Mouse (Mus musculus) hindbrain, embryonic 16.5 days (tissue): ENCODE measurements around the gene Gramd1b. TPM values are rescaled to one million over a fixed set of nuclear protein-coding genes. Genes with fewer than 3 reads are reported as not detected.
A peak's percentile ranks its signal among the peaks of the same experiment; 100 is the strongest.

ENCODE experiments used
- ATAC-seq: fragments of 200-750 bp; cut with Nextera tagmentation; 2 replicates; pipeline ENCODE4 v1.8.0; 2017; ENCODE audit warnings: moderate TSS enrichment, moderate library complexity
- H3K27ac ChIP-seq: fragments of 300-500 bp; sonication (generic); 2 replicates; pipeline ENCODE4 v1.5.1; 2014; ENCODE audit warnings: low read depth, mild to moderate bottlenecking, control low read depth, low read length, moderate library complexity
- H3K27me3 ChIP-seq: fragments of 300-500 bp; sonication (generic); replicated peaks from 2 replicates; pipeline ENCODE4 v1.6.1; 2014; ENCODE audit warnings: low read length; ENCODE audit not compliant: control insufficient read depth, insufficient read depth
- H3K36me3 ChIP-seq: fragments of 300-500 bp; sonication (generic); 2 replicates; pipeline ENCODE4 v1.6.1; 2014; ENCODE audit warnings: mild to moderate bottlenecking, low read length, moderate library complexity, mixed read lengths; ENCODE audit not compliant: control insufficient read depth, insufficient read depth
- H3K4me1 ChIP-seq: fragments of 300-500 bp; sonication (generic); 2 replicates; pipeline ENCODE4 v1.6.1; 2014; ENCODE audit warnings: low read depth, low read length; ENCODE audit not compliant: control insufficient read depth, insufficient read depth
- H3K4me2 ChIP-seq: fragments of 300-500 bp; sonication (generic); 2 replicates; pipeline ENCODE4 v1.6.1; 2014; ENCODE audit warnings: mild to moderate bottlenecking, low read length, control low read depth, moderate library complexity
- H3K4me3 ChIP-seq: fragments of 300-500 bp; sonication (generic); 2 replicates; pipeline ENCODE4 v1.5.1; 2014; ENCODE audit warnings: mild to moderate bottlenecking, low read length, control low read depth, moderate library complexity
- H3K9ac ChIP-seq: fragments of 300-500 bp; sonication (generic); 2 replicates; pipeline ENCODE4 v1.6.1; 2014; ENCODE audit warnings: low read depth, mild to moderate bottlenecking, control low read depth, low read length, moderate library complexity
- H3K9me3 ChIP-seq: fragments of 300-500 bp; sonication (generic); 2 replicates; pipeline ENCODE4 v1.6.1; 2014; ENCODE audit warnings: mild to moderate bottlenecking, low read length, moderate library complexity; ENCODE audit not compliant: control insufficient read depth
- WGBS: fragments of 180-500 bp; shearing (Covaris S2); extraction: QIAGEN DNeasy Blood & Tissue Kit; methylation state at CpG from one replicate; pipeline ENCODE4 v1.1.7; 2014; 5-methylcytosine and 5-hydroxymethylcytosine counted together
- polyA plus RNA-seq: library from polyadenylated mRNA; unstranded; fragments of >200 nt; fragmentation: Nextera tagmentation; extraction: Ambion mirVana; gene quantifications from 2 replicates; pipeline ENCODE4 v1.2.1, GENCODE M21; 2015

Gramd1b gene
- polyA plus RNA-seq, 1 experiment from 2014 or later = 18.5 TPM

- no peaks in the 10 kb centered on the region for H3K36me3 ChIP-seq
- peak overlapping the region; percentile 64; the same call in 1 of the 2 replicates for H3K27ac ChIP-seq
- peak overlapping the region; percentile 70 for H3K4me3 ChIP-seq
- no peaks in the 10 kb centered on the region; the same call in 1 of the 2 replicates for H3K27me3 ChIP-seq
- peak overlapping the region; percentile 82 for H3K9ac ChIP-seq
- H3K9me3 ChIP-seq = no peaks in the 10 kb centered on the region
- WGBS = 2% methylated on average over 7 of the region's 7 CpGs
- H3K4me1 ChIP-seq = peaks cover 8% of the 10 kb centered on the region
- peak overlapping the region; percentile 99 for H3K4me2 ChIP-seq
- peak; percentile 81 for ATAC-seq
Measured at GRCm38 (mm10) chr9:40456191-40456590, 75.0 kb downstream of the Gramd1b start.

GRCm38 (mm10) chr9:40455336-40456185 lies 75.6 kb downstream of the Gramd1b start:
- Histone ChIP-seq H3K36me3 (no peaks in the 10 kb centered on the region), H3K9me3 (no peaks in the 10 kb centered on the region), H3K4me2 (peak overlapping the region; percentile 99), H3K4me1 (peaks cover 8% of the 10 kb centered on the region), H3K27ac (peak overlapping the region; percentile 64), H3K4me3 (peak overlapping the region; percentile 70), H3K9ac (peak overlapping the region; percentile 82), H3K27me3 (no peaks in the 10 kb centered on the region; the same call in 1 of the 2 replicates)
- peak; percentile 63 for ATAC-seq
- WGBS = under 1% methylated on average over 72 of the region's 77 CpGs

GRCm38 (mm10) chr9:40455020-40455335 lies 76.2 kb downstream of the Gramd1b start:
- Histone ChIP-seq H3K9ac (peak overlapping the region; percentile 82), H3K9me3 (no peaks in the 10 kb centered on the region), H3K27ac (no peak overlapping the region), H3K4me1 (peaks cover 8% of the 10 kb centered on the region), H3K4me2 (peak overlapping the region; percentile 99), H3K27me3 (no peaks in the 10 kb centered on the region; the same call in 1 of the 2 replicates), H3K36me3 (no peaks in the 10 kb centered on the region), H3K4me3 (peak overlapping the region; percentile 70)
- 3% methylated on average over 8 of the region's 8 CpGs for WGBS
- peak; percentile 3; the same call in 1 of the 2 replicates for ATAC-seq

GRCm38 (mm10) chr9:40453889-40454288 lies 77.3 kb downstream of the Gramd1b start:
- Histone ChIP-seq H3K36me3 (no peaks in the 10 kb centered on the region), H3K4me1 (peaks cover 8% of the 10 kb centered on the region), H3K9ac (no peak overlapping the region), H3K27me3 (no peaks in the 10 kb centered on the region; the same call in 1 of the 2 replicates), H3K4me2 (peak overlapping the region; percentile 22; the same call in 1 of the 2 replicates), H3K4me3 (no peak overlapping the region), H3K9me3 (no peaks in the 10 kb centered on the region), H3K27ac (no peak overlapping the region)
- ATAC-seq = no peak
- 88% methylated on average over 6 of the region's 6 CpGs for WGBS

GRCm38 (mm10) chr9:40452208-40452607 lies 79.0 kb downstream of the Gramd1b start:
- WGBS = 66% methylated on average over 5 of the region's 5 CpGs
- H3K4me2 ChIP-seq = no peak overlapping the region
- no peaks in the 10 kb centered on the region for H3K36me3 ChIP-seq
- no peaks in the 10 kb centered on the region; the same call in 1 of the 2 replicates for H3K27me3 ChIP-seq
- peaks cover 8% of the 10 kb centered on the region for H3K4me1 ChIP-seq
- ATAC-seq = no peak
- no peak overlapping the region for H3K27ac ChIP-seq
- no peak overlapping the region for H3K4me3 ChIP-seq
- H3K9me3 ChIP-seq = no peaks in the 10 kb centered on the region
- no peak overlapping the region for H3K9ac ChIP-seq

GRCm38 (mm10) chr9:40450776-40451175 lies 80.4 kb downstream of the Gramd1b start:
- Histone ChIP-seq H3K4me3 (no peak overlapping the region), H3K4me2 (no peak overlapping the region), H3K27ac (no peak overlapping the region), H3K27me3 (no peaks in the 10 kb centered on the region), H3K36me3 (no peaks in the 10 kb centered on the region), H3K9ac (no peak overlapping the region), H3K9me3 (no peaks in the 10 kb centered on the region), H3K4me1 (peaks cover 2% of the 10 kb centered on the region; the same call in 1 of the 2 replicates)
- 84% methylated on average over 5 of the region's 5 CpGs for WGBS
- ATAC-seq = no peak

GRCm38 (mm10) chr9:40450417-40450714 lies 80.8 kb downstream of the Gramd1b start:
- no peak for ATAC-seq
- Histone ChIP-seq H3K9ac (no peak overlapping the region), H3K27me3 (no peaks in the 10 kb centered on the region), H3K4me3 (no peak overlapping the region), H3K4me2 (no peak overlapping the region), H3K27ac (no peak overlapping the region), H3K36me3 (no peaks in the 10 kb centered on the region), H3K4me1 (peaks cover under 1% of the 10 kb centered on the region; the same call in 1 of the 2 replicates), H3K9me3 (no peaks in the 10 kb centered on the region)
- 71% methylated on average over 7 of the region's 7 CpGs for WGBS

- ATAC-seq = no peak
- H3K4me2 ChIP-seq = no peak overlapping the region
- H3K27ac ChIP-seq = no peak overlapping the region
- H3K36me3 ChIP-seq = no peaks in the 10 kb centered on the region
- H3K9me3 ChIP-seq = no peaks in the 10 kb centered on the region
- H3K27me3 ChIP-seq = no peaks in the 10 kb centered on the region
- H3K9ac ChIP-seq = no peak overlapping the region
- H3K4me1 ChIP-seq = no peaks in the 10 kb centered on the region
- WGBS = 77% methylated on average over 10 of the region's 10 CpGs
- H3K4me3 ChIP-seq = no peak overlapping the region
Measured at GRCm38 (mm10) chr9:40449610-40450416, 81.4 kb downstream of the Gramd1b start.

GRCm38 (mm10) chr9:40448646-40449243 lies 82.4 kb downstream of the Gramd1b start:
- H3K4me1 ChIP-seq = no peaks in the 10 kb centered on the region
- no peaks in the 10 kb centered on the region for H3K9me3 ChIP-seq
- H3K27me3 ChIP-seq = no peaks in the 10 kb centered on the region
- no peak for ATAC-seq
- no peak overlapping the region for H3K9ac ChIP-seq
- WGBS = 96% methylated on average over 2 of the region's 2 CpGs
- no peak overlapping the region for H3K27ac ChIP-seq
- no peak overlapping the region for H3K4me3 ChIP-seq
- no peaks in the 10 kb centered on the region for H3K36me3 ChIP-seq
- H3K4me2 ChIP-seq = no peak overlapping the region
